Mouse (Mus musculus): ENCODE measurements around the gene Gm8374. TPM values are rescaled to one million over a fixed set of nuclear protein-coding genes. Genes with fewer than 3 reads are reported as not detected.

Gene Gm8374
- not detected for polyA plus RNA-seq (2014; fragmentation: Illumina TruSeq; extraction: RNeasy Lipid Tissue Mini Kit (QIAGEN cat#74804))

DNA sequence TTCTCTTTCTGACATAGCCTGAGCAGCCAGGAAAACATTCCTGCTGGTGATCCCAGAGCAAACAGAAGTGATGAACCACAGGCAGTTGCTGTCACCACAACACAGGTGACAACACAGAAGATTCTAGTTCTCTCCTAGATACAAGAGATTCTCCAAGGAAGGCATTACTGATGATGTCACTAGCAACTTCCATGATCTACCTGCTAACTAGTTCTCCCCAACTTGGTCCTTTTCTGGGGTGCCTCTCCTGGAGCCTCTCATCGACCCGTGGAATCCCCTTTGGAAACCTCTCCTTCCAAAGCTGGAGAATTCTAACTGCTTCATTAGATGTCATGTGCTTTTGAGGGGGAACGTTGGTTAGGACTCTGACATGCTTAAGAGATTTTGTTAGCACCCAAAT is at the start of gene Gm8374:
Gm8374 (minus strand) TSS at position 101 of the 400 bp plus-strand sequence.

DNA sequence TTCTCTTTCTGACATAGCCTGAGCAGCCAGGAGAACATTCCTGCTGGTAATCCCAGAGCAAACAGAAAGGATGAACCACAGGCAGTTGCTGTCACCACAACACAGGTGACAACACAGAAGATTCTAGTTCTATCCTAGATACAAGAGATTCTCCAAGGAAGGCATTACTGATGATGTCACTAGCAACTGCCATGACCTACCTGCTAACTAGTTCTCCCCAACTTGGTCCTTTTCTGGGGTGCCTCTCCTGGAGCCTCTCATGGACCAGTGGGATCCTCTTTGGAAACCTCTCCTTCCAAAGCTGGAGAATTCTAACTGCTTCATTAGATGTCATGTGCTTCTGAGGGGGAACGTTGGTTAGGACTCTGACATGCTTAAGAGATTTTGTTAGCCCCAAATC is 32.6 kb downstream of the Gm8374 start, which contains the start of gene Gm5797:
Gm5797 (minus strand) TSS at position 101 of the 400 bp plus-strand sequence.

DNA sequence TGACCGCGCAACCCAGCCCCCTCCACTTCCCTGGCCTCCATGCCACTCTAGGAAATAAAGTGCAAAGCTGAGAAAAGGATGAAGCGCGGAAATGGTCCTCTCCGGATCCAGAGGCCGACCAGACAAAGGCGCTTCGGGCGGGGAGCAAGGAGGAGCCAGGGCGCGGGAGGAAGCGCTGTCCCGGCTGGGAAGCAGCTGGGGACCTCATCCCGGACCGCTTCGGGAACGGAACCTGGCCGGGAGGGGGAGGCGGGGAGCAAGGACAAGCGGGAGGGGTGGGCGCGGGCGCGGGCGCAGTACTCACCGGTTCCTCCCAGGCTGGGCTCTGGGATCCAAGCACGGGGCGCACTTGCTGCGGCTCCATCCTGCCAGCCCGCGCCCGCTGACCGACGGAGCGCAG is 50.3 kb downstream of the Gm8374 start, which contains the start of gene Gm3739:
Gm3739 (minus strand) TSS at position 389 of the 400 bp plus-strand sequence.

Other genes starting within 250 kb of the Gm8374 start
- not detected for gene Gm6676, start 239.7 kb downstream of the Gm8374 start, polyA plus RNA-seq (2014; fragmentation: Illumina TruSeq; extraction: RNeasy Lipid Tissue Mini Kit (QIAGEN cat#74804))
- 1.00 TPM for gene Gm3512, start 190.6 kb downstream of the Gm8374 start, polyA plus RNA-seq (2014; fragmentation: Illumina TruSeq; extraction: RNeasy Lipid Tissue Mini Kit (QIAGEN cat#74804))
- not detected for gene Gm16434, start 170.6 kb downstream of the Gm8374 start, polyA plus RNA-seq (2014; fragmentation: Illumina TruSeq; extraction: RNeasy Lipid Tissue Mini Kit (QIAGEN cat#74804))
- not detected for gene Gm3727, start 100.4 kb downstream of the Gm8374 start, polyA plus RNA-seq (2014; fragmentation: Illumina TruSeq; extraction: RNeasy Lipid Tissue Mini Kit (QIAGEN cat#74804))
- gene Gm3739, start 50.1 kb downstream of the Gm8374 start, polyA plus RNA-seq (2014; fragmentation: Illumina TruSeq; extraction: RNeasy Lipid Tissue Mini Kit (QIAGEN cat#74804)), result 0.31 TPM
- gene Gm5797, start 32.7 kb downstream of the Gm8374 start, polyA plus RNA-seq (2014; fragmentation: Illumina TruSeq; extraction: RNeasy Lipid Tissue Mini Kit (QIAGEN cat#74804)), result not detected
- not detected for gene Gm3755, start 85.8 kb upstream of the Gm8374 start, polyA plus RNA-seq (2014; fragmentation: Illumina TruSeq; extraction: RNeasy Lipid Tissue Mini Kit (QIAGEN cat#74804))
- gene Gm3752, start 118.6 kb upstream of the Gm8374 start, polyA plus RNA-seq (2014; fragmentation: Illumina TruSeq; extraction: RNeasy Lipid Tissue Mini Kit (QIAGEN cat#74804)), result not detected
- 0.54 TPM for gene Gm3558, start 203.4 kb upstream of the Gm8374 start, polyA plus RNA-seq (2014; fragmentation: Illumina TruSeq; extraction: RNeasy Lipid Tissue Mini Kit (QIAGEN cat#74804))
- gene Gm10338, start 230.5 kb upstream of the Gm8374 start, polyA plus RNA-seq (2014; fragmentation: Illumina TruSeq; extraction: RNeasy Lipid Tissue Mini Kit (QIAGEN cat#74804)), result not detected

Data from ovary, adult 10 weeks (tissue).